Mouse (Mus musculus) cerebellum, adult 9-11 months (tissue): ENCODE measurements around the gene Fam69a.
"Not testable (repeated sequence)": the region's sequence is repeated elsewhere in the genome, so short reads cannot be mapped to it uniquely, and the experiment has no call there.

Experiments used
- DNase-seq: peaks from one replicate; pipeline ENCODE4 v3.0.0; 2022

Gene Fam69a

DNA sequence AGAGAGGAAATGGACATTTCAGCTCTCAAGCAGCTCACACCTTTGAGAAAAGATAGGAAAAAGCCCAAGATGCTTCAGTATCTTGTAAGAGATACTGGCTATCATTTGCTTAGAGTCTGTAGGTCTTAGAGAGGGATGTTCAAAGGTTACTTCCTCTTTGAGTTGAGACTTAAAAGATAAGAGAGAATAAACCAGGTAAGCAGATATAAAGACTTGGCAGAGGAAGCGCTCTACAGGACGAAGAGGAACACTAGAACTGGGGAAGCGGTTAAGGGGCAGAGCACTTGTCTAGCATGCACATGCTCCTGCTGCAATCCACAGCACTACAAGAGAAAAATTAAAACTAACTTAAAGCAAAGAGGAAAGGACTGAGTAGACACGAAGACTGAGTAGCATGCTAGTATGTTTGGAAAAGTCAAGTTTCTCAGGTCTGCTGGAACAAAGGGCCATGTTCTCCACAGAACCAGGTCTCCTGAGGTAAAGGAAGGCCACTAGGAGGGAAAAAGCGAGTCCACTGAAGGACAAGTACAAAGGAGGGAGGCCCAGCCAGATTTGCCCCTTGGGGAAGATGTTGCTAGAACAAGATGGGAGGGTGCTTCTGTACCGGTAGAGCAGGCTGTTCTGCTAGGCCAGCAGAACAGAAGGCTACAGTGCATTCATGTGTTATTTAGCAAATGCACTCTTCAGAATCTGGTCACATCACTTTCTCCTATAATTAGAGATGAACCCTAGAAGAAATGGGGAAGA, 8.4 kb downstream of the Fam69a start:
- DNase-seq, result no peak

DNA sequence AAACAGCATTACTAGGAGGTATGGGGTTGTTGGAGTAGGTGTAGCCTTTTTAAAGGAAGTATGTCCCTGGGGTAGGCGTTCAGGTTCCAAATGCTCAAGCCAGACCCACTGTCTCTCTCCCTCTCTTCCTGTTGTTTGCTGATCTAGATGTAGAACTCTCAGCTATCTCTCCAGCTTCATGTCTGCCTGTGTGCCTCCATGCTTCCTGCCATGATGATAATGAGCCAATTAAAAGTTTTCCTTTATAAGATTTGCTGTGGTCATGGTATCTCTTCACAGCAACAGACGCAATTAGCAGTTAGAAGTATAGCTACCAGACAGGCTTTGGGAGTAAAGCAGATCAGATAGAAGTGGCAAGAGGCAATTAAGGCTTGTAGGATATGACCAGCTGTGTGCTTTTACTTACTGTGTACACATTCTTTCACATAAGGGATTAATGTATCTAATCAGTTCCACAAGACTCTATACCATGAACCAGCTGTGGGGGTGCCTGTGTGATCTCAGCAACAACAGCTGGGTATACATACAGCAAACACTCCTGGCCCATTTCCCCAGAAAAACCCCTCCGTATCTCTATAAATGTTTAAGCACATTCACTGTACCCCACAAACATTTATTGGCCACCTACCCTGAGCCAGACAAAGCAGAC, 9.1 kb downstream of the Fam69a start:
- no peak for DNase-seq

DNA sequence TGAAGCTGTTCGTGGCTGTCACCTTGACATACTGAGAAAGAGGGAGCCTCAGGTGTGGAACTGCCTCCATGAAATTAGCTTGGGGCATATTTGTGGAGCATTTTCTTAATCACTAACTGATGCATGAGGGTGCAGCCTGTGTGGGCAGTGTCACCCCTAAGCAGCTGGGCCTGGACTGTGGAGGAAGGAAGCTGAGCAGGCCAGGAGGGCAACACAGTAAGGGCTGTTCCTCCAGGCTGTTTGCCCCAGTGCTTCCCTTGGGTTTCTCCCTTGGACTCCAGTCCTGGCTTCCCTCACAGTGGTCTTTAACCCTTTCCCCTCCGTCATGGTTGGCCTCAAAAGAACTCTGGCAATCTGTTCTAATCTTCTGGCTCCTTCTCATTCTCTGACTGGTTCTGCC, 13.6 kb downstream of the Fam69a start:
- no peak for DNase-seq

DNA sequence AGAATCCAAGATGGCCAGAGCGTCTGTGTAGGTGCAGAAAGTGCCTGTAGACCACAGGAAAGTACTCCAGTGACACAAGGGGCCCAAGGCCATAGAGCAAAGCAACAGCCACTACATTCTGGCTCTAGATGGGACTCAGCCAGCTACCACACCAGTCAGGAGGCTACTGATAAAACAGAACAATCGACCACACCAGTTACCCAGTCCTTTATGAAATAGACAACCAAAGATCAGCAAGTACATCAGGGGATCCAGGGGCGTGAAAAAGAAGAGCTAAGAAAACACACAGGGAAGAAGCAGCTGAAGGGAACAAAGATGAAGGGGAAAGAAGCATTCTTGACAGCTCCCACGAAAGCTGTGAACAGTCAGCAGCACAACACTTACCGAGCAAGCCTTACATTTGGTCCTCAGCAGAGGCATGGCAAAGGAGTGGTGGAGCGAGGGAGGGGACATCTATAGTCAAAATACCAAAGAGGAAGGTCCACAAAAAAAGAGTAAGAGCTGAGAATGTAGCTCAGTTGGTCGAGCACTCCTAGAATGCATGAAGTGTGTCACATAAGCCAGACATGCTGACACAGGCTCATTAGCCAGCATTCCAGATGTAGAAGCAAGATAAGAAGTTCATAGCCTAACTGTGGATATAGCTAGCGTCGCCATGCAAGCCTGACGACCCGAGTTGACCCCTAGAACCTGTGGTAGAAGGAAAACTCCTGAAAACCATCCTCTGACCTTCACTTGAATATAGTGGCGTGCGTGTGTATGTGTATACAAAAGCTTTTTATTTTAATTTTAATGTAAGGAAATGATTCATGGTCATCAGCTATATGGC, 14.2 kb downstream of the Fam69a start:
- no peak for DNase-seq

DNA sequence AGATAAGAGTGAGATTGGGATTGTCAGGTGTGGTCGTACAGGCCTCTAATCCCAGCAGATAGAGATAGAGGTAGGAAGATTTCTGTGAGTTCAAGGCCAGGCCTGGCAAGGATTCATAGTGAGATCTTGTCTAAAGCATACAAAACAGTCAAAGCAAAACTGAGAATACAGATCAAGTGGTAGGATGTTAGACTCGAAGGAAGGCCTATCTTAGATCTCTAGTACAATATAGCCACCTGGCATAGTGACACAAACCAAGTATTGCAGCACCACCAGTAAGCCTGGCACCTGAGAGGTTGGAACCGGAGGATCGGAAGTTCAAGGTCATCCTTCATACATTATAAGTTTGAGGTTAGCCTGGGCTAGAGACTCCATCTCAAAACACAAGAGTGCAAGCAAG, 15.8 kb downstream of the Fam69a start:
- no peak for DNase-seq

DNA sequence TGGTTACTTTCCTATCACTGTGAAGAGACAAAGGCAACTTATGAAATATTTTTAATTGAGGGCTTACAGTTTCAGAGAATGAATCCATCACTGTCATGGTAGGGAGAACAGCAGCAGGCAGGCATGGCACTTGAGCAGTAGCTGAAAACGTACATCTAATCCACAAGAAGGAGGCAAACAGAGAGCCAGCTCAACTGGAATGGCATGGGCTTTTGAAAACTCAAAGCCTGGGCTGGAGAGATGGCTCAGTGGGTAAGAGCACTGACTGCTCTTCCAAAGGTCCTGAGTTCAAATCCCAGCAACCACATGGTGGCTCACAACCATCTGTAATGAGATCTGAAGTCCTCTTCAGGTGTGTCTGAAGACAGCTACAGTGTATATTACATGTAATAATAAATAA, 17.1 kb downstream of the Fam69a start:
- DNase-seq, result not testable (repeated sequence)

DNA sequence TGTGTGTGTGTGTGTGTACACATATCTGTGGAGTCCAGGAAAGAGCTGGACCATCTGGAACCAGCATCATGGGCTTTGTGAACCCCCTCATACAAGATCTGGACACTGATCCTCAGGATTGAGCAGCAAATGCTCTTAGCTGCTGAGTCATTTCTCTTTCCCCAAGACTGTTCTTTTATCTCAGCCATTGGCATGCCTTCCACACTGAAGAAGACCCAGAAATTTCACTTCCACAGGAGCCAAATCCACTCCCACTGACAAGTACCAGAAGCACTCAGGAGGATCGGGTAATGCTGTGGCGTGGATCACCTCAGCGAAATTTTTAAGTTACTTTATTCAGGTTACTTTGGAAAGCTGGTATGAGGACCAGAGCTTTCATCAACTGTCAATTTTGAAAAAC, 18.8 kb downstream of the Fam69a start:
- DNase-seq, result no peak

DNA sequence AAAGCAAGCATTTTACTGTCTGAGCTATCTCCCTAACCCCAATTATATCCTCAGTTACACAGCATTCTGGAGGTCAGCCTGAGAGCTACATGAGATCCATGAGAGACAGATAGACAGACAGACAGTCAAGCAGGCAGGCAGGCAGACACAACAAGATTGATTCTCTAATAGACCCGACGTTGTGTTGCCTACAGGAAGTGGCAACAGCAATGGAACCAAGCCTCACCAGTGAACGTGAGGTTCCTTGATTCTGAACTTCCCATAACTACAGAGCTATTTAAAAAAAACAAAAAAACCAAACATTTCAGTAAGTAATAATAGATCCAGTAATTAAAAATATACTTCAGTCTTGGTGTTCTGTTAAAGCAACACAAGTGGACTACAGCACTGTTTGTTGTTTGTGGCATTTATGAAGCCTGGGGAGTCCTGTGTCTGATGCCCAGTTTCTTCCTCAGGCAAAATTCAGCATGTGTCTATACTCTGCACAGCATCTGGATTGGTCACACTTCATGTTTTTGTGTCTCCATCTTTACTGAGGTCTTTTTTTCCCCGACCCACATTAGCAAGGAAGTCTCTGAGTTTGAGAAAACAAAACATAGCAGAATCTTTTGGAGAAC, 19.9 kb downstream of the Fam69a start:
- no peak for DNase-seq

DNA sequence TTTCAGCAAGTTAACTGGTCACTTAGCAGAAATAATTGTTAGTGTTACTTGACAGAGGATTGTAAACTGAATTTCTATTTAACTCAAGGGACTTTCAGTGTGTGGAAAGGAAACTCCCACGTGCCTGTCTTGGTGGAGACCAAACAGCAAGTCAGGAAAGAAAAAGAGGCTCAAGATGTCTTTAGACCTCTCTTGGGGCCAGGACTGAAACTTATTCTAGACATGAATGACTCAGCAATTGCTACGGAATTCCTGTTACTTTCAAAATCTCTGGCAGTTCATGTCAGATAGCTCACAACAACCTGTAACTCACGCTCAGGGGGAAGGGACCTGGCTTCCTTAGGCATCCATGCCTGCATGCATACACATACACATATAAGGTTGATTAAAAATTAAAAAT, 20.7 kb downstream of the Fam69a start:
- no peak for DNase-seq

DNA sequence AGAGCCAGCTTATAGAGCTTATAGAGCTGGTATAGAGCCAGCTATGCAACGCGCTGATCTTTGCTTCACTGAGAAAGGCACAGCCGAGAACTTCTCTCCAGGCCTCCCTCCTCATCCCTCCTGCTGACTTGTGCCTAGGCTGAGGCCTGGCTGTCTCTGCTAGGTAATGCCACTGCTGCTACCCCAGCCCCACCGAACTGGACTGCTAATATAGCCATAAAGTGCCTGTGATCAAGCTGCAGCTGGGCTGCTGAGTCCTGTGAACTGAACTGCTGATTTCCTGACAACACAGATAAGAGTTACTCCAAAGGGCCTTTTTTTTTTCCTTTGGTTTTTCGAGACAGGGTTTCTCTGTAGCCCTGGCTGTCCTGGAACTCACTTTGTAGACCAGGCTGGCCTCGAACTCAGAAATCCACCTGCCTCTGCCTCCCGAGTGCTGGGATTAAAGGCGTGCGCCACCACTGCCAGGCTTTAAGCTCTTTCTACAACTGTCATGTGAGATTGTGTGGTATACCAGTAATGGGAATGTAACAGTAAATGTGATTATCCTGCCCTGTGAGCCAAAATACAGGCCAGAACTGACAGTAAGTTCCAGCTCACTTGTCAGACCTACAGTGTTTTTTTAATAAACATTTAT, 21.4 kb downstream of the Fam69a start:
- no peak for DNase-seq

DNA sequence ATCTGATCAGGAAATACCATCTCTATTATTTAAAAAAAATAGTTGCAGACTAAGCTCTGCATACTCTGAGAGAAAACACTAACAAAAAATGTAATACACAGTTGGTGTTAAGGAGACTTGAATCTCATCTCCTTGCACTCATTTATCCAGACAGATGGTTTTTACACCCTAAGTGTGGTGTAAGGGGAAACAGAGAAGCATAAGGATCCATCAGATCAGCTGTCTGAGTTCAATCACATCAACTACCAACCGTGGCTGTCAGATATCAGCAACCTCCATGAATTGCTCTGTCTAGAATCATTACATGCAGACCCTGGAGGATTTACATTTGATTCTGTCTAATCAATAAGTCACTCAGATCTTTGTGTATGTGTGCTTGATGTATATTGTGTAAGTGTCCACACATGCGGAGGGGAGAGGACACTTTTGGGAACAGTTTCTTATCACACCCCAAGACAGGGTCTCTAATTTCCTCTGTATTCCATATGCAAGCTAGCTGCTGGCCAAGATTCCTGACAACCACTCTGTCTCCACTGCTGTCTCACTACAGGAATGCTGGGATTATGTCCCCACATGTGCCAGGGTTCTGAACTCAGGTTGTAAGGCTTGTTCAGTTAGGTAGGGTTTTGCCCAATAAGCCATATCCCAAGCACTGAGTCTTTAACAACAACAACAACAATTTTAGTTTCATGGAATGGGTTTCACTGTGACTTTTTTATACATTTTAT, 22.7 kb downstream of the Fam69a start:
- no peak for DNase-seq

DNA sequence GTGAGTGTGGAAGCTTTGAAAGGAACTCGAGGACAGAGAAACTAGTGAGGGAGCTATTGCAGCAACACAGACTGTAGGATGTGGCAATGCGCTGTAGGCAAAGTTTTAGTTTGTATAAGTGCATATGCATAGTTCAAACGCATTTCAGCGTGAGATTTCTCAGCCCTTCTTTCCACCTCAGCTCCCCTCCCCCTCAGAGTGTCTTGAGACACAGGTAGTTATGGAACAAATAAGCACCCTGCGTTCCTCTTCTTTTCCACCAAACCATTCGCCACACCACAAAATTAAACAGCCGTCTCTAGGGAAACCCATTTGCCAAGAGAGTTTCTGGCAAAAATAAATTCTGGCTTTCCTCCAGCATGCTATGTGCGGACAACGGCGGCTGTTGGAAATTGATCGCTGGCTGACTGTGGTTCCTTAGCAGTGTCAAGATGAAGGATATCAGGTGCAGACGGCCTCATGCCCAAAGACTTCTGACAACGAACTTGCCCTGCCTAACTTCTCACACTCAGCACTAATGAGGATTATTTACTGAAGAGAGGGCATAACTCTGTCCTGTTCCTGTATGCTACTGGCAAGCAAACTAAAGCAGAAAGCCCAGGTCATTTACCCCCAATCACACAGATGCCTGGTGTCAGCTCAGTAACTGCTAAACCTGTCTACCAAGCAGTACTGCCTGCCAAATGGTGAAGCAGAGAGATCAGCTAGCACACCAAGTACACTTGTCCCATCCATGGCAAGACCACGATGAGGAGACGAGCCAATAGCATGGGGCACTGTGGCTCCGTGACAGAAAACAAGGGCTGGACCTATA, 25.2 kb downstream of the Fam69a start:
- DNase-seq, result peak; percentile 76

DNA sequence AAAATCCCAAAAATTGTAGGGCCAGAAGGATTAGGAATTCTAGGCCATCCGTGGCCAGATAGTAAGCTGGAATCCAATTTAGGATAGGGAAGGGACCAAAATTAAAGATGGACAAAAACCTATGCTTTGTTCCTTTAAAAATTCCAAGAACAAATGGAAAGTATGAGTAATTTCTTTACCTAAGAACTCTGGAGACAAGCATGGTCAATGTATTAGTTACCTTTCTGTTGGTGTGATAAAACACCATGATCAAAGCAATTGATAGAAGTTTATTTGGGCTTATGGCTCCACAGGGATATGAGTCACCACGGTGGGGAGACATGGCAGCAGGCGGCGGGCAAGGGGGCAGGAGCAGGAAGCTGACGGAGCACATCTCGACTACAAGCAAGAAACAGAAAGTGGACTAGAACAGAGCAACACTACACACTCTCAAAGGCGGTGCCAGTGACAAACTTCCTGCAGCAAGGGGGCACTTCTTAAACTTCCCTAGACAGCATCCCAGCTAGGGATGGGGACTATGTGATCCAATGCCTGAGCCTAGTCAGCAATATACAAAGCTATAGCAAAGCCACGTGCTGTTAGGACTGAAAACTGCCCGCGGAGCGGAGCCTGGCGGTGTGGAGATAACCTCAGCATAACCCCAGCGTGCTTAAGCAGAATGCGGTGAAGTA, 26.2 kb downstream of the Fam69a start:
- DNase-seq, result no peak

DNA sequence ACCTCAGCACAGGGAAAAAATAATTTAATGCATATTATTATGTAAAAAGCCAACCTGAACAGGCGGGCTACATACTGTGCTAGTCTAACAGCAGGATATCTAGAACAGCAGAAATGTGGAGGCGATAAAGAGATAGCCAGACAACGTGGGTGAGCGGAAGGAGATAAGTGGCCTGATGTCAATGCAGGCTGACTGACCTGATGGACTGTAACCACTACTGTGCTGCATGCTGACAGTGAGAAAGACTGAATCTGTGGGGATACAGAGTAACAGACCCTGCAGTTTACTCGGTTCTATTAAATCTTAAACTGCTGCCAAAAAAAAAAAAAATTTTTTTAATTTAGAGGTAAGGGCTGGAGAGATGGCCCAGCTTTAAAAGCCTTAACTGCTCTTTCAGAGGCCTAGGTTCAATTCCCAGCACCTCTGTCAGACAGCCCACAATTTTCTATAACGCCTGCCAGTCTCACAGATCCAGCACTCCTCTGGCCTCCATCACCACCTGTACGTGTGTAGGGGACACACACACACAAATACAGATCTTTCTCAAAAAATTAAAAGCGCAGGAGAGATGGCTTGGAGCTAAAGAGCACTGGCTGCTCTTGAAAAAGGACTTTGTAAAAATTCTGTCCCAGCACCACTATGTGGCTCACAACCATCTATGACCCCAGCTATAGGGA, 27.1 kb downstream of the Fam69a start:
- peak; percentile 59 for DNase-seq

DNA sequence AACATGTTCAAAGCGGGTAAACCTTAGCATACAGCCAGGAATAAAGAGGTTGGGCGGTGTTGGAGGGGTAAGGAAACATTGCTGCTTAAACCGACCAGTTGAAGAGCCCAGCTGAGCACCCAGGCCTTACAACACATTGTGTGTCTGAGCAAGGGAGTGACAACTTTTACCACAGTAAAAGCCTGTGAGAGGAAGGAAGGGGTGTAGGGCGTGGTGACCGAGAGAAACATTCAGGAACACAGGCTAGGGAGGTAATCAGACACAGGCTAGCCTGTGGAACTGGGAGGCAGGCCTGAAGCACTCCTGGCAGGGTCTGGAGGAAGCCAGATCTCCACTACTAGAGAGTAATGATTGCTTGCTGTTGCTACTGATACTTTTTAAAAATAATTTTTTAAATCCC, 36.2 kb downstream of the Fam69a start:
- no peak for DNase-seq

DNA sequence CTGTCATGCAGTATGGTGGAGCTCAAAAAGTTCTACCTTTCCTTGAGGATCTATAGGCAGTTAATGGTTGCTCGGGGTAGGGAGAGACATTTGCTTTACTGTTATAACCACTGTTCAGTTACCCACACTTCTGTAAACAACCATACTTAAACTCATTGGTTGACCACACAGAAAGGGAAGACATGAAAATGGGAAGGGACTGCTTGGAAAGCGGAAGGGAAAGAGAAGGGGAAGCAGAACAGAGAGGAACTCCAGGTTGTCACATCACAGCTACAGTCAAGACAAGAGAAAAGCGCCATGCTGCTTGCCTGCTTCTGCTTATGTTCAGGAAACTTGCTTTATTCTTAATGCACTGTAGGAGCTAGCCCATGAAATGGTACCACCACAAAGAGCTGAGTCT, 37.3 kb downstream of the Fam69a start:
- no peak for DNase-seq

DNA sequence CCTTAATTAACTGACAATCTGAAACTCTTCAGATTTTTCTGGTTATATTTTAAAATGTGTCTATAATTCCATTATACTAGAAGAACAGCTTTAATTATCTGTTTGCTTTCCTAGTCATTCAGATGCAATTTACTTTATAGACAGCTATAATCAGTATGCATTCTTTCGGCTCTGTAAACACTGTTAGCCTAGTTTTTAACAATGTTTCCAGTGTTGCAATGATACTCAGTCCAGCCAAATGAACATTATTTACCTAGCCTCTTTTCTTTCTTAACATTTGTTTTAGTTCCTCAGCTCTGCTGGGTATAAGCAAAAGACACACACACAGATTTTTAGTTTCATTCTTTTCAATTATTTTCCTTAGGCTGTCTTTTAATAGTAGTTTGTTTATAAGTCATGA, 38.0 kb downstream of the Fam69a start:
- DNase-seq, result no peak

DNA sequence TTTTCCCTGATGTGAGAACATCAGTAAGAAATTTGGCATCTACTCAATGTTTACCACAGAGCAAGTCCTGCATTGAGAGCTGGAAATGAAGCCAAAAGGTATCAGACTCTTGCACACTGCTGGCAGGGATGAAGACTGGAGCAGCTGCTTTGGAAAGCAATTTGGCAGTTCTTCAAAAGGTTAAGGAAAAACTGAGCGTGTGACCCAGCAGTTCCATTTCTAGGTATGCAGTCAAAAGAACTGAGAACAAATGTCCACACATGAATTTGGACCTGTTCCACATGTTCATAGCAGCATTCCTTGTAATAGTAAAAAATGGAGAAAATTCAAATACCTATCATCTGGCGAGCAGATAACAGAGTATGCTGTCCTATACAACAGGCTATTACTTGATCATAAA, 39.3 kb downstream of the Fam69a start:
- DNase-seq, result peak; percentile 79

DNA sequence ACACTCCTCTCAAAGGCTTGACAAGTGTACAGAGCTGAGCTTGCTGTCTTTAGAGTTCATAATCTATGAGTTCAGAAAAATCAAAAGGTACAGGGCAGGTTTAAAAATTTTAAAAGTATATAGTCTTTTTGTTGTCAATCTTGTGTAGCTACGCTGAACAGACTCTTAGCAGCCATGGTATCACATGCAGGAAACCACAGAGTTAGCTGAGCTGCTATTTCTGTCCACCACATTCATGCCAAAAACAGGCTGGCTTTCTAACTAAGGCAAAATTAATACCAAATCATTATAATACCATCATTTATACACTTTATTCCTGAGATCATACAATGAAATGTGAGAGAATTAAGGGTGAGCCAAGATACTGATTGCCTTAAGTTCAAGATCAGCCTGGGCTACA, 40.4 kb downstream of the Fam69a start:
- no peak for DNase-seq

DNA sequence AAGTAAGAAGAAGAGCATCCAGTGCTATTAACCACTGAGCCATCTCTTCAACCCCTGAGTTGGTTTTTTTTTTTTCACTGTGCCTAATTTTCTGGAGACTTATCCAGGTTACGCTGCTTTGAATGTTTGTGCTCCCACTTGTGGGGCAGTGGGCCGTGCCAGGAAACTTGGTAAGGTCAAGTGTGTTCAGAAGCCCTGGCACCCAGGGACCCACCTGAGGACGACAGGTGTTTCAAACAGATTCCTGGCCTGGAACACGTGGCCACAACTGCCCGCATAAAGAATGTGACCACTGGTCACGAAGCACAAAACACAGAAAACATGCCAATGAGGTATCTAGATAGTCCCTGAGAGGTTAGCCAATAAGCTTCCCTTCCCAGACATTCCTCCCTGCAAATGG, 43.4 kb downstream of the Fam69a start:
- no peak for DNase-seq
